Mouse (Mus musculus) heart, postnatal 0 days (tissue): ENCODE results near the gene Dnttip2.

ENCODE experiments used
- CTCF ChIP-seq: IDR thresholded peaks from 2 replicates; pipeline ENCODE4 v1.5.1; 2016; ENCODE audit warnings: antibody characterized with exemption, control low read depth, low read depth
- EP300 ChIP-seq: IDR thresholded peaks from 2 replicates; pipeline ENCODE4 v1.6.1; 2016; ENCODE audit warnings: antibody characterized with exemption, low read depth

DNA sequence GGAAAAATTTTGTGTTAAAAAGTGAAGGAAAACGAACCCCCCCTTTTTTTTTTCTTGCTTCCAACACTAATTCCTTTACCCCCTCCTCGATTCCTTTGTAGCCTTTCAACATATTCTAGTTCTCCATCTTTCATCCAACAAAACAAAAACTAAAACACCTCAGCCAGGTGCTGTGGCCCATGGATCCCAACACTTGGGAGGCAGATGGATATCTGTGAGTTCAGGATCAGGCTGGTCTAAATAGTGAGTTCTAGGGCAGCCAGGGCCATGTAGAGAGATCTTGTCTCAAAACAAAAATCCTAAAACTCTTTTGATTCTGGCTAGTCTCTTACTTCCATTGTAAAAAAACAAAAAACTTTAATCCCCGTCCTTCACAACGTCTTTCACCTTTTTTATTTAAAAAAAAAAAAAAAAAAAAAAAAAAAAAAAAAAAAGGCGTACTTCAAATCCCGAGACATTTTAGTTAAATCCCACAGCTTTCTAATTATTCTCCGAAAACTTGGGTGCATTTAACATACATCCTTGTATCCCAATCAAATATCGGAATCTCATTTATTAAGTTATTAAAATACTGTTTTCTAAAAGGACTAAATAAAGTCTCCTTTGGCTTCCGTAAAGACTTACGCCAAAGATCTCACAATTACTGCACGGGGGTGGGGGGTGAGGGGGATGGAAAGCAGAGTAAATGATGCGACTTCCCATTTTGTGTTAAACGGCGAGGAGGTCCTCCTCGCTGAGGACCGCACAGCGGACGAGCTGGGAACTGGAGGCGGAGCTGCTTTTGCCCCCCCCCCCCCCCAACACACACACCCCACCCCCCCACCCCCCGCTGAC lies 564 bp upstream of the Dnttip2 start:
- TF ChIP-seq CTCF (peak; percentile 17; the same call in 1 of the 2 replicates), EP300 (no peak)
